Mouse (Mus musculus) yolk sac, embryonic 10.5 days (tissue): Measurements from ENCODE around the gene Pid1.
"Not testable (repeated sequence)": the region's sequence is repeated elsewhere in the genome, so short reads cannot be mapped to it uniquely, and the experiment has no call there.

Experiments used
- DNase-seq: peaks from one replicate; pipeline ENCODE4 v3.0.0-alpha.2; 2017; ENCODE audit warnings: low spot score

Gene Pid1

GRCm38 (mm10) chr1:84359611-84360500, 4.1 kb downstream of the Pid1 start:
- DNase-seq: no peak

GRCm38 (mm10) chr1:84357216-84357615, 6.8 kb downstream of the Pid1 start:
- DNase-seq: no peak

- peak; percentile 41 for DNase-seq
These were observed 13.7 kb downstream of the Pid1 start for GRCm38 (mm10) chr1:84350262-84350661.

GRCm38 (mm10) chr1:84347796-84348476, 16.0 kb downstream of the Pid1 start:
- DNase-seq: peak; percentile 70

- DNase-seq: not testable (repeated sequence)
These were observed 31.2 kb downstream of the Pid1 start for GRCm38 (mm10) chr1:84332797-84333196.

GRCm38 (mm10) chr1:84331861-84332260, 32.1 kb downstream of the Pid1 start:
- not testable (repeated sequence) for DNase-seq

- no peak for DNase-seq
These were observed 38.7 kb downstream of the Pid1 start for GRCm38 (mm10) chr1:84325309-84325708.

- DNase-seq: no peak
These were observed 42.7 kb downstream of the Pid1 start for GRCm38 (mm10) chr1:84321327-84321726.

- DNase-seq: no peak
These were observed 45.4 kb downstream of the Pid1 start for GRCm38 (mm10) chr1:84318569-84318968.

GRCm38 (mm10) chr1:84317827-84318226, 46.2 kb downstream of the Pid1 start:
- no peak for DNase-seq

- no peak for DNase-seq
These were observed 54.0 kb downstream of the Pid1 start for GRCm38 (mm10) chr1:84309966-84310460.

- DNase-seq: no peak
These were observed 58.1 kb downstream of the Pid1 start for GRCm38 (mm10) chr1:84305713-84306421.

- no peak for DNase-seq
These were observed 61.2 kb downstream of the Pid1 start for GRCm38 (mm10) chr1:84302788-84303187.

GRCm38 (mm10) chr1:84299719-84300118, 64.3 kb downstream of the Pid1 start:
- no peak for DNase-seq

- peak; percentile 44 for DNase-seq
These were observed 77.3 kb downstream of the Pid1 start for GRCm38 (mm10) chr1:84286682-84287111.

GRCm38 (mm10) chr1:84285620-84286019, 78.4 kb downstream of the Pid1 start:
- no peak for DNase-seq

- DNase-seq: peak; percentile 42
These were observed 79.5 kb downstream of the Pid1 start for GRCm38 (mm10) chr1:84284293-84285068.

GRCm38 (mm10) chr1:84283119-84283518, 80.9 kb downstream of the Pid1 start:
- no peak for DNase-seq

GRCm38 (mm10) chr1:84280171-84280570, 83.8 kb downstream of the Pid1 start:
- no peak for DNase-seq

- peak; percentile 62 for DNase-seq
These were observed 85.4 kb downstream of the Pid1 start for GRCm38 (mm10) chr1:84278359-84279255.
